Mouse (Mus musculus) lung, embryonic 15.5 days (tissue): Measurements from ENCODE around the gene Lhx9. TPM values are rescaled to one million over a fixed set of nuclear protein-coding genes. Genes with fewer than 3 reads are reported as not detected.
A peak's percentile ranks its signal among the peaks of the same experiment; 100 is the strongest.
"Not testable (repeated sequence)": the region's sequence is repeated elsewhere in the genome, so short reads cannot be mapped to it uniquely, and the experiment has no call there.

Experiments used
- ATAC-seq: fragments of 200-750 bp; cut with Nextera tagmentation; 2 replicates; pipeline ENCODE4 v1.8.0; 2017; ENCODE audit warnings: moderate number of reproducible peaks, borderline replicate concordance; ENCODE audit not compliant: low FRiP score, low TSS enrichment; ENCODE audit errors: extremely low read depth
- H3K27ac ChIP-seq: fragments of 300-500 bp; sonication (generic); 2 replicates; pipeline ENCODE4 v1.5.1; 2015; ENCODE audit warnings: moderate library complexity, mild to moderate bottlenecking, inconsistent platforms
- H3K27me3 ChIP-seq: fragments of 300-500 bp; sonication (generic); 2 replicates; pipeline ENCODE4 v1.6.1; 2015; ENCODE audit warnings: inconsistent platforms
- H3K36me3 ChIP-seq: fragments of 300-500 bp; sonication (generic); 2 replicates; pipeline ENCODE4 v1.6.1; 2015; ENCODE audit warnings: inconsistent platforms
- H3K4me1 ChIP-seq: fragments of 300-500 bp; sonication (generic); 2 replicates; pipeline ENCODE4 v1.6.1; 2015; ENCODE audit warnings: inconsistent platforms
- H3K4me2 ChIP-seq: fragments of 300-500 bp; sonication (generic); 2 replicates; pipeline ENCODE4 v1.6.1; 2015; ENCODE audit warnings: inconsistent platforms, mild to moderate bottlenecking, moderate library complexity
- H3K4me3 ChIP-seq: fragments of 300-500 bp; sonication (generic); 2 replicates; pipeline ENCODE4 v1.5.1; 2015; ENCODE audit warnings: mild to moderate bottlenecking, inconsistent platforms
- H3K9ac ChIP-seq: fragments of 300-500 bp; sonication (generic); 2 replicates; pipeline ENCODE4 v1.6.1; 2015; ENCODE audit warnings: inconsistent platforms
- H3K9me3 ChIP-seq: fragments of 300-500 bp; sonication (generic); 2 replicates; pipeline ENCODE4 v1.6.1; 2016; ENCODE audit warnings: inconsistent platforms
- WGBS: fragments of 180-500 bp; shearing (Covaris S2); methylation state at CpG from one replicate; pipeline ENCODE4 v1.1.7; 2015; 5-methylcytosine and 5-hydroxymethylcytosine counted together
- polyA plus RNA-seq: library from polyadenylated mRNA; unstranded; fragments of >200 nt; fragmentation: Nextera tagmentation; extraction: Ambion mirVana; gene quantifications from 2 replicates; pipeline ENCODE4 v1.2.1, GENCODE M21; 2015

Lhx9 gene
- not detected in 2 replicates for polyA plus RNA-seq

DNA sequence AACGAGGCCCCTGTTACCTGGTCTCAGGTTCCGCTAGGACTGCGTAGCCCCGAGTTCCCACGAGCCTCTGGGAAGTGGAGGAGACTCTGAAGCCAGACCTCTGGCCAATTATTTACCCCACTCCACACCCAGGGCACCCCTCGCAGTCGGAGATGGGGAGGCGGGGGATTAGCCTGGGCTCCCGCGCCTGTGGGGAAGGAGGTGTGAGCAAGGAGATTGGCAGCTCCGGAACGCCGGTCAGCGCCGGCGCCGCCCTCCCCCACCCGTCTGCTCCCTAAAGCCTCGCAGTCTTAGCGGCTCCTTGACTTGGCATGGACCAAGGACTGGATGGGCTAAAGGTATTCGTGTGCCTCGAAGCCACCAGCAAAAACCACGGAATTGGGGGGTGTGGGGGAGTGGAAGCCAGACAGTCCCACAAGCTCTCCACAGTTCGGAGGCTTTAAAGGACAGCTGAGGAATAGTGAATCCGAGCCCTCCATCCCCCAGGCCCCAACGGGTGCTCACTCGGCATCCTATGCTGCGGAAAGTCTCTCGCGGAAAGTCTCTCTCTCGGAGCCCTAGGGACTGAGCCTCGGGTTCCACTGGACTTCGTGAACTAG lies at the start of gene Lhx9:
Lhx9 (minus strand) TSS at position 67 of the 599 bp plus-strand sequence.
- H3K9ac ChIP-seq = no peak within 1 kb of the TSS
- H3K36me3 ChIP-seq = 0 out of 2 replicates have a peak, but pooled peaks cover 3% of the 10 kb centered on the region
- ATAC-seq = peak; percentile 68; the same call in 1 of the 2 replicates
- H3K4me1 ChIP-seq = peaks cover 21% of the 10 kb centered on the region
- peak within 1 kb of the TSS; percentile 53 for H3K4me2 ChIP-seq
- H3K4me3 ChIP-seq = peak within 1 kb of the TSS; percentile 31
- no peaks in the 10 kb centered on the region for H3K9me3 ChIP-seq
- WGBS = 1% methylated on average over 33 of the region's 33 CpGs
- no peak within 1 kb of the TSS for H3K27ac ChIP-seq
- peaks cover 75% of the 10 kb centered on the region for H3K27me3 ChIP-seq

- Histone ChIP-seq H3K36me3 (no peaks in the 10 kb centered on the region), H3K27ac (no peak overlapping the region), H3K27me3 (no peaks in the 10 kb centered on the region), H3K4me1 (no peaks in the 10 kb centered on the region), H3K9me3 (no peaks in the 10 kb centered on the region), H3K4me2 (no peak overlapping the region), H3K9ac (no peak overlapping the region), H3K4me3 (no peak overlapping the region)
- WGBS = 81% methylated on average over 3 of the region's 3 CpGs
- ATAC-seq = no peak
Measured at GRCm38 (mm10) chr1:138896088-138896487, 47.7 kb upstream of the Lhx9 start.

DNA sequence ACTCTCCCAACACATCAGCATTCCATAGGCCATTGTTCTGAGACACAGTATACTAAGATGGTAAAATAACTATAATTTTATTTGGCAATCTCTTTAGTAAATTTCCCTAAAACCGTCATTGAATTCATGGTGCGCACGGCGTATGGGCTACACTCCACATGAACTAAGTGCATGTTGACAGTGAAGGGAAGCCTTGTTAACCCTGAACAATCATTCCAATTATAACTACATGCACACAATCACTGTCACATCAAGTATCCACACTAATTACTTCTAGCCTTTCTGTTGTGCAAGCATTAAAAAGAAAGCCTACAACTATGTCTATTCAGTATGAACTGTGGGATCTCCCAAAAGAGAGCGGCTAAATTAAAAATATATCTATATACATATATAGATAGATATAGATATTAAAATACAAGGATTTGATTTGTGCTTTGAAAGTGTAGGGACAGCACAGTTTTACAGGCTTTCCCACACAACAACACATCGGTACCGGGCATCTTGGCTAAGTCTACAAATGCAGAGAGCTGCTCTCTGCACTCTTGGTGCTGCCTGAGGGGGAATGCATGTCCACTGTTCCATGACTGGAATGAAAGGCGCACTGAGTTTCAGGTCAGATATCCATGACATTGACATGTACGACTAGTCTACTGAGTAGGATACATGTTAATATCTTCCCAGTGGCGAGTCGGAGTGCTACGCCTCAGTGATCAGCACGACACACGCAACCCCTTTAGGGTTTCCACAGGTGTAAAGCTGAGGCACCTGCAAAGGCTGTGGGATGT lies 29.3 kb upstream of the Lhx9 start:
- H3K9ac ChIP-seq = no peak overlapping the region
- H3K4me2 ChIP-seq = no peak overlapping the region
- no peaks in the 10 kb centered on the region for H3K9me3 ChIP-seq
- H3K36me3 ChIP-seq = no peaks in the 10 kb centered on the region
- no peaks in the 10 kb centered on the region for H3K4me1 ChIP-seq
- 94% methylated on average over 14 of the region's 14 CpGs for WGBS
- H3K27me3 ChIP-seq = no peaks in the 10 kb centered on the region
- H3K27ac ChIP-seq = no peak overlapping the region
- H3K4me3 ChIP-seq = no peak overlapping the region
- ATAC-seq = no peak

GRCm38 (mm10) chr1:138876371-138877045 lies 28.1 kb upstream of the Lhx9 start:
- peak; percentile 35; the same call in 1 of the 2 replicates for ATAC-seq
- Histone ChIP-seq H3K9ac (no peak overlapping the region), H3K9me3 (no peaks in the 10 kb centered on the region), H3K36me3 (no peaks in the 10 kb centered on the region), H3K27me3 (no peaks in the 10 kb centered on the region), H3K4me3 (no peak overlapping the region), H3K4me1 (no peaks in the 10 kb centered on the region), H3K27ac (no peak overlapping the region), H3K4me2 (peak overlapping the region; percentile 13; the same call in 1 of the 2 replicates)
- WGBS = 51% methylated on average over 16 of the region's 16 CpGs

GRCm38 (mm10) chr1:138856101-138856950 lies 7.9 kb upstream of the Lhx9 start, which contains the start of gene 2310009B15Rik:
Gene 2310009B15Rik (minus strand): TSS chr1:138856852.
- peak within 1 kb of the TSS; percentile 44 for H3K4me2 ChIP-seq
- H3K27me3 ChIP-seq = not testable (repeated sequence)

DNA sequence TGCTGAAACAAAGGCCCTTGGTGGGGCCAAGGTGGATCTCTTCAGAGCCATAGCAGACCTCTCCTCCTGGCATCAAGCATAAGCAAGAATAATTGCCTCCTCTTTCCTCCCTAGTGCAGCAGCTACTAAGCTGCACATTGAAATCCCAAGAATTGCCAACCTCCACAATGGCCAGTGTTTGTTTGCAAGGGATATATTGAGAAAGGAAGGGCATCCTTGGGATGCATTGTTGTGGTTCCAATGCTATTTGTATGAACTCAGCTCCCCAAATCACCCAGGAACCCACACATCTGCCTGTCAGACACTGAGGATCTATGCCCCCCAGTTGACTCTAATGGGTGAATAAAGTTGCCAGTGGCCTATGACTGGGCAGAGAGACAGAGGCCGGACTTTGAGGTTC lies 2.4 kb upstream of the Lhx9 start:
- Histone ChIP-seq H3K27ac (no peak overlapping the region), H3K9me3 (no peaks in the 10 kb centered on the region), H3K9ac (no peak overlapping the region), H3K4me3 (no peak overlapping the region), H3K36me3 (0 out of 2 replicates have a peak, but pooled peaks cover 3% of the 10 kb centered on the region), H3K27me3 (peaks cover 53% of the 10 kb centered on the region), H3K4me1 (peaks cover 25% of the 10 kb centered on the region), H3K4me2 (no peak overlapping the region)
- ATAC-seq = no peak
- 93% methylated on average over 1 of the region's 1 CpGs for WGBS

More at GRCm38 (mm10) chr1:138856101-138856950, 7.9 kb upstream of the Lhx9 start, which contains the start of gene 2310009B15Rik:
- peak within 1 kb of the TSS; percentile 88 for H3K27ac ChIP-seq
- H3K9me3 ChIP-seq, H3K4me1 ChIP-seq, H3K36me3 ChIP-seq: not testable (repeated sequence)
- peak within 1 kb of the TSS; percentile 51 for H3K4me3 ChIP-seq
- 0% methylated on average over 18 of the region's 79 CpGs for WGBS
- peak; percentile 100 for ATAC-seq
- peak within 1 kb of the TSS; percentile 49 for H3K9ac ChIP-seq

DNA sequence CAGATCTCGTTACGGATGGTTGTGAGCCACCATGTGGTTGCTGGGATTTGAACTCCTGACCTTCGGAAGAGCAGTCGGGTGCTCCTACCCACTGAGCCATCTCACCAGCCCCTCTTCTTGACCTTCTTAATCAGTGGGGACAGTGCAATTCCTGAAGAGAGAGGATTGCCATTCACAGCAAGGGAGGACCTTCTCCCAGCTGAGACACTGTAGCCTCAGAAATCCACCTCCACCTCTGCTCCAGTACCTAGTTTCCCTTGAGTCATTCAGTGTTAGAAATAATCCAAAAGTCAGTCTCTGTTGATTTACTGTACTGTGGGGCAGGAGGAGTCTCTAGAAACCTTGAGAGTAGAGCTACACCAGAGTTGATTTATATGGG lies 1.8 kb upstream of the Lhx9 start:
- no peak overlapping the region for H3K4me3 ChIP-seq
- H3K9ac ChIP-seq = no peak overlapping the region
- 60% methylated on average over 4 of the region's 4 CpGs for WGBS
- H3K27me3 ChIP-seq = peaks cover 60% of the 10 kb centered on the region
- H3K27ac ChIP-seq = no peak overlapping the region
- ATAC-seq = no peak
- H3K4me1 ChIP-seq = peaks cover 22% of the 10 kb centered on the region
- 0 out of 2 replicates have a peak, but pooled peaks cover 3% of the 10 kb centered on the region for H3K36me3 ChIP-seq
- no peak overlapping the region for H3K4me2 ChIP-seq
- no peaks in the 10 kb centered on the region for H3K9me3 ChIP-seq

DNA sequence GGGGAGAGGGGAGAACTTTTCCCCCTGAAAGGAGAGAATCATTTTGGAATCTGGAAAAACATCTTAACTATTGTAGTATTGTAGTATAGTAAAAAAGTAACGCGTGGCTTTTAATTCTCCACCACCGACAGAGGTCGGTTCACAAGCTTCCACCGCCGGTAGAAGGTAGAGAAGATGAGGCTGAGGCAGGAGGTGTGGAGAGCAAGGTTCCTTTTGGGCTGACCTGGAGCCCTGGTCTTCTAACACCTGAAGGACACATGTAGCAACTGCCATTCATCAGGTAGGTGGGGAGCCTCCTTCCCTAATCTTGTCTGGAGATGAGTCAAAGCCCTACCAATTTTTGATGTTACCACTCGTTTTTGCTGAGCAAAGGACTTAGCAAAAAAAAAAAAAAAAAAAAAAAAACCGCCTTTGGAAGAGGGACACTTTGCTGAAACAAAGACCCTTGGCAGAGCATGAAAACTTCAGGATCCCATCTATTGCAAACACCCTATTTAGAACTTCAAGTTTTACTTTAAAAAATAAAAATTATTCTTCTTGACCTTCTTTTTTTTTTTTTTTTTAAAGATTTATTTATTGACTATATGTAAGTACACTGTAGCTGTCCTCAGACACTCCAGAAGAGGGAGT lies 1.3 kb upstream of the Lhx9 start:
- no peak overlapping the region for H3K4me2 ChIP-seq
- peaks cover 18% of the 10 kb centered on the region for H3K4me1 ChIP-seq
- H3K27ac ChIP-seq = no peak overlapping the region
- H3K4me3 ChIP-seq = no peak overlapping the region
- H3K9ac ChIP-seq = no peak overlapping the region
- no peaks in the 10 kb centered on the region for H3K9me3 ChIP-seq
- peaks cover 65% of the 10 kb centered on the region for H3K27me3 ChIP-seq
- WGBS = 11% methylated on average over 8 of the region's 8 CpGs
- H3K36me3 ChIP-seq = 0 out of 2 replicates have a peak, but pooled peaks cover 3% of the 10 kb centered on the region
- ATAC-seq = no peak

DNA sequence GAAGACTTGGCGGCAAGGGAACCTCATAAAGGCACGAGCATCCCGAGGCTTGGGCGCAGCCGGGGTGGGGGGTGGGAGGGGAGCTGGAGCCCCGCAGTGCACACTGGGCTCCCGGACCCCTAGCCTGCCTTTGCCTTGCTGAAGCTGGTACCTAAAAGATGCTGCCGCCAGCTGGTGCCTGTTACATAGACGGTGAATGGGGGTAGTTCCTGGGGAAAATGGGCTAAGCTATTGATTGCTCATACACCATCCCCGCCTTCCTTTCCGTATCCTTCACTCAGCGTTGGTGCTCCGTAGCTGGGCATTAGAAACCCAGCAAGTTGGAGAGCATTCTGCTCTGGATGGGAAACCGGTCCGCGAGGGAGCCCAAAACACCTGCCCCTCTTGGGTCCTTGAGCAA lies 351 bp downstream of the Lhx9 start:
- H3K4me3 ChIP-seq = peak overlapping the region; percentile 31
- peaks cover 81% of the 10 kb centered on the region for H3K27me3 ChIP-seq
- H3K9ac ChIP-seq = no peak overlapping the region
- 0 out of 2 replicates have a peak, but pooled peaks cover 3% of the 10 kb centered on the region for H3K36me3 ChIP-seq
- no peaks in the 10 kb centered on the region for H3K9me3 ChIP-seq
- peak; percentile 19; the same call in 1 of the 2 replicates for ATAC-seq
- H3K27ac ChIP-seq = no peak overlapping the region
- peaks cover 27% of the 10 kb centered on the region for H3K4me1 ChIP-seq
- 2% methylated on average over 16 of the region's 16 CpGs for WGBS
- H3K4me2 ChIP-seq = peak overlapping the region; percentile 53

- H3K36me3 ChIP-seq = 0 out of 2 replicates have a peak, but pooled peaks cover 3% of the 10 kb centered on the region
- no peak overlapping the region for H3K27ac ChIP-seq
- WGBS = under 1% methylated on average over 21 of the region's 21 CpGs
- H3K4me2 ChIP-seq = peak overlapping the region; percentile 33
- H3K9ac ChIP-seq = no peak overlapping the region
- peaks cover 28% of the 10 kb centered on the region for H3K4me1 ChIP-seq
- H3K9me3 ChIP-seq = no peaks in the 10 kb centered on the region
- H3K27me3 ChIP-seq = peaks cover 90% of the 10 kb centered on the region
- H3K4me3 ChIP-seq = no peak overlapping the region
- no peak for ATAC-seq
Measured at GRCm38 (mm10) chr1:138847146-138847545, 1.2 kb downstream of the Lhx9 start.
